Mouse (Mus musculus): ENCODE results near the gene Iqgap3. TPM values are rescaled to one million over a fixed set of nuclear protein-coding genes. Genes with fewer than 3 reads are reported as not detected.

The Iqgap3 gene
- under 1 TPM; 0.13 to 0.22 TPM for total RNA-seq (2021)
- long read RNA-seq, result 0 reads

GRCm38 (mm10) chr3:88081345-88082223, at the start of gene Iqgap3:
TSS of gene Iqgap3 (plus strand) at chr3:88081971.
- DNase-seq (ENCODE audit: low spot score in 2 of 2), result peak; percentile 80 to 87

DNA sequence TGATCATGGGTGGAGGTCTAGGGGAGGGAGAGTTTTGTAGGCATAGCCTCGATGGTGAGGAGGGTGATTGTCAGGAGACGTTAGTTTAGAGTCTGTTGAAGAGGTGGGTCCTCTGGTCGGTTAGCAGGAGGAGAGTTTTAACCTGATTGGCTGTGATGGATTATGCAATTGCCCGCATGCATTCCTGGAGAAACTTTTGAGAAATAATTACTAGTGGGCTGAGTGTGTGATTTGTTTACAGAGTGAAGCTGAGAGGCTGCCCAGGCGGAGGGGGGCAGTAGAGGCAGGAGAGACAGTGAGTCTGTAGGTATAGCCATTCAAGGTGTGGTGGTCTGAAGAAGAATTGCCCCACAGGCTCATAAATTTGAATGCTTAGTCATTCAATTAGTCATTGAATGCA, 48.3 kb upstream of the Iqgap3 start:
- DNase-seq (ENCODE audit: low spot score in 2 of 2), result no peak

DNA sequence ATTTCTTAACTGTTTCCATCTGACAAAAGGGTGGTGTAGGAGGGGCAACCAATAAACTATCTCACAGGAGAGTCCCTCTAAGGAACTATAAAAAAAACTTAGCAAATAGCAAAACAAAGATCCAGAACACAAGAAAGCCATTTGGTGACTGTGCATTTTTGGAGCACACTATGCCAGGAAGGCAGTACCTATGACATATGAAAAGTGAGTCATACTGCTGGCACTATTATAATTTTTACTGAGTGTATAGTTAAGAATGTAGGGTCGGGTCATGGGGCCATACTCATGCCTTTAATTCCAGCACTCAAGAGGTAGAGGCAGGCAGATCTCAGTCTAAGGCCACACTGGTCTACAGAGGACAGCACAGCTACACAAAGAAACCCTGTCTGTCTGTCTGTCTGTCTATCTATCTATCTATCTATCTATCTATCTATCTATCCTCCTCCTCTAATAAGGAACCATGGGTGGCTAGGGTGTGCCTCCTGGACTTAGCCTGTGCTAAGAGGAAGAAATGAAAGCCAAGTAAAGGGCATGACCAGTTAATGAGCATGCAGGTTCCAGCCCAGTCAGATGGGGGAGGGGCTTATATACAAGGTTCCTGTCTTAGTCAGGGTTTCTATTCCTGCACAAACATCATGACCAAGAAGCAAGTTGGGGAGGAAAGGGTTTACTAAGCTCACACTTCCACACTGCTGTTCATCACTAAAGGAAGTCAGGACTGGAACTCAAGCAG, 46.0 kb upstream of the Iqgap3 start:
- DNase-seq (ENCODE audit: low spot score in 2 of 2), result no peak

- peak; percentile 74 to 96 for DNase-seq (ENCODE audit: low spot score in 2 of 2)
Observed at GRCm38 (mm10) chr3:88042661-88043421, 38.9 kb upstream of the Iqgap3 start, which contains the start of gene Gpatch4. TSS of gene Gpatch4 (plus strand) at chr3:88043108.

DNA sequence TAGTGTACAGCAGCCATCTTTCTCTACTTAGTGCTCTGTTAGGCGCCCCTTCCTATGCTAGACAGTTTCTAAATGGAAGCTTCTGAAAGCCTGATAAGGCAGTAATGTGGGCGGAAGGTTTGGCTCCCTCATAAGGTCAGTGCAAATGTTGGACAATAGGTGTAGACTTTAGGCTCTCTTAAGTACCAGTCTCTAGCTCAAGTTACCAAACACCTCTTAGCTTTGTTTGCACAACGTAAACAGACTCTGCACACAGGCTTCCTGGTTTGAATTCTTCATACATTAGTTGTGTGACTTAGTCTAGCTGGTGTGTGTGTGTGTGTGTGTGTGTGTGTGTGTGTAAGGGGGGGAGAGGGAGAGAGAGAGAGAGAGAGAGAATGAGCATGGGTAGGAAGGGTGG, 32.2 kb upstream of the Iqgap3 start:
- DNase-seq (ENCODE audit: low spot score in 2 of 2), result no peak

GRCm38 (mm10) chr3:88057030-88057429, 24.7 kb upstream of the Iqgap3 start:
- no peak for DNase-seq (ENCODE audit: low spot score in 2 of 2)

GRCm38 (mm10) chr3:88057902-88058696, 23.7 kb upstream of the Iqgap3 start, which contains the start of gene Naxe:
TSS of gene Naxe (minus strand) at chr3:88058495.
- peak; percentile 68 to 81 for DNase-seq (ENCODE audit: low spot score in 2 of 2)

- no peak for DNase-seq (ENCODE audit: low spot score in 2 of 2)
Observed at GRCm38 (mm10) chr3:88068386-88068785, 13.4 kb upstream of the Iqgap3 start.

DNA sequence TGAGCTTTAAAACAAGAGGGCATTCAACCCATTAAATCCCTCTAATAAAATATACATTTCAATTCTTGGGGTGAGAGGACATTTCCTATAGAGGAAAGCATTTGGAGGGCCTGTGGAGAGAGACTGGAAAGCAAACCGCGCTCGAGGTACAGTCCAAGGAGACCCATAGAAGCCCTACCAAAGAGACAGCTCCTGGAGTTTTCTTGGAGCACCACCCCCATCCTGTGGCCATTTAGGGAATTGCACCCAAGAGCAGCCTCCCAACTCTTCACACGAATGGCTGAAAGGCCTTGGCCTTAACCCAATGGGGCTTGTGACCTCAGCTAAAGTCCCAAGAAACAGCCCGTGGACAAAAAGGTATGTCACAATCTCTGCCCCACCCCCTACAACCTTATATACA, 10.0 kb upstream of the Iqgap3 start:
- DNase-seq (ENCODE audit: low spot score in 2 of 2), result peak; percentile 78 to 95

DNA sequence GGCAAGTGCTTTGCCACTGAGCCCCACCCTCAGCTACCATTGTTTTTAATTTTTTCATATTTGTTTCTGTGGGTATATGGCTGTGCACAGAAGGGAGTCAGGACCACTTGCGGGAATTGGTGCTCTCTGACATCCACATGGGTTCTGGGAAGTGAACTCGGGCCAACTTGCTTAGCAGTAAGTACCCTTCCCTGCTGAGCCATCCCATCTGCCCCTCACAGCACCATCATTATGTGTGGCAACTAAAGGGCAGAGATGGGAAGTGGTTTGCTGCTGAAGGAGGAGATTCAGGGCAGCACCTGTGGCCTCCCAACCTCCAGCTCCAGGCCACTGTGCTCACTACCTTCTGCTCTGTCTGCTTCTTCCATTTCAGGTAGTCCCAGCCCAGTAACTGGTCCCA, 8.1 kb upstream of the Iqgap3 start:
- DNase-seq (ENCODE audit: low spot score in 2 of 2), result no peak

GRCm38 (mm10) chr3:88074351-88074750, 7.4 kb upstream of the Iqgap3 start:
- no peak for DNase-seq (ENCODE audit: low spot score in 2 of 2)

DNA sequence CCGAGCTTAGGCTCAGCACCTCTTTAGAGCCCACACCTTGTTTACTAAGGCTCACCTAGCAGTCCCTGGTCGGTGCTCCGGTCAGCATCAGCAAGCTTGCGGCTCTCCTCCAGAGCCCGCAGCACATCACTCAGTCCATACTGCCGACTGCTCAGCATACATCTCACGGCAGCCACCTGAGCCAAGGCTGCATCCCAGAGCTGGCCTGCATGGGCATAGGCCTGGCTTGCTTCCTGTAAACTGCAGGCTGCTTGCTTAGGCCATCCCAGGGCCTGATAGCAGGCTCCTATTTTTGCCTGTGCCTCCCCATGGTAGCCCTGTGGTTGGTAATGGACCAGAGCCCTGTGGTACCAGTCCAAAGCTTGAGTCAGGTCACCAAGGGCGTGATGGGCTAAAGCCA, 7.0 kb upstream of the Iqgap3 start:
- DNase-seq (ENCODE audit: low spot score in 2 of 2), result no peak

DNA sequence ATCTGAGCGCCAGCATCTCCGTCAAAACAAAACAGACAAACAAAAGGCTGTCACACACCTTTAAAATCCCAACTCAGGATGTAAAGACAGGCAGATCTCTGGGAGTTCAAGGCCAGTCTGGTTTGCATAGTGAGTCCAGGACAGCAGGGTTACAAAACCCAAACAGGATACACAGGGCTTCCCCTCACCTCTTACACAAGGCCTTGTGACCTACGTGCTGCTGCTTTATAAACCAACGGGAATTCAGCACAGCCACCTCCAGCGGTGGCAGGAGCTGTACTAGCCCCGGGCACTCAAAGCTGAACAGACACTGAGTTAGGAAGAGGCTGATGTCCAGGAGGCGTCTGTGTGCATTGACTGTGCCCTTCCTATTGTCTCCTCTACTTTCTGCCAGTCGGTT, 4.3 kb upstream of the Iqgap3 start:
- DNase-seq (ENCODE audit: low spot score in 2 of 2), result no peak

DNA sequence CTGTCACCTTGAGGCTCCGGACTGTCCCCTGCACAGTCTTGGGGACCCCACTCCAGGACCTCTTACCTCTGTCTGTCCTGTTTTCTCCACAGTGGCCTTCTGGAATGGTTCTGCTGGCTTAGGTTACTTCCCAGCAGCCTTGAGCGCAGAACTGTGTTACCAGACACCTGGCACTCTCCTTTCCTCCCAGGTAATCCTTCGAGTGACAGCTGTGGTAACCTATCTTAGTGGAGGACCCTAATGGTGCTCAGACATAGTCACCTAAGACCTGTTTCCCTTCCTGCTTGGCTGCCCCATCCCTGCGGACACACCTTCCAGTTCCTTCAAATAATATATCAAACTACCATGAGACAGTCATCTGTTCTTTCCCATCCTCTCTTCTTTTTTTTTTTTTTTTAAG, 3.6 kb upstream of the Iqgap3 start, which contains the start of gene Ttc24:
Ttc24 (minus strand) TSS at position 101 of the 400 bp plus-strand sequence.
- DNase-seq (ENCODE audit: low spot score in 2 of 2), result no peak

GRCm38 (mm10) chr3:88082224-88082618, 450 bp downstream of the Iqgap3 start:
- no peak for DNase-seq (ENCODE audit: low spot score in 2 of 2)

GRCm38 (mm10) chr3:88082663-88083062, 892 bp downstream of the Iqgap3 start:
- DNase-seq (ENCODE audit: low spot score in 2 of 2), result no peak

DNA sequence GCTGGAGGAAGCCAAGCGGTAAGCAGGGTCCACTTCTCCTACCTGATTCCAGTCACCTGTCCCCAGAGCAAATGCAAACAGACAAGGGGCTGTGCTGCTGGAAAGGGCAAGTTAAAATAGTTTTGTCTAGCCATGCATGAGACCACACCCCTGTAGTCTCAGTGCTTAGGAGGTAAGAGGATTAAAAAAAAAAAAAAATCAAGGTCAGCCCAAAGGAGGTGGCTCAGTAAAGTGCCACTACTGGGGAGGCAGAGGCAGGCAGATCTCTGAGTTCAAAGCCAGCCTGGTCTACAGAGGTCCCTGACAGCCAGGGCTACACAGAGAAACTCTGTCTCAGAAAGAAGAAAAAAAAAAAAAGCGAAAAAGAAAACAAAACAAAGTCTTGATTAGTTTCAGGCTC, 2.2 kb downstream of the Iqgap3 start:
- DNase-seq (ENCODE audit: low spot score in 2 of 2), result no peak

- DNase-seq (ENCODE audit: low spot score in 2 of 2), result no peak
Observed at GRCm38 (mm10) chr3:88085459-88085858, 3.7 kb downstream of the Iqgap3 start.

DNA sequence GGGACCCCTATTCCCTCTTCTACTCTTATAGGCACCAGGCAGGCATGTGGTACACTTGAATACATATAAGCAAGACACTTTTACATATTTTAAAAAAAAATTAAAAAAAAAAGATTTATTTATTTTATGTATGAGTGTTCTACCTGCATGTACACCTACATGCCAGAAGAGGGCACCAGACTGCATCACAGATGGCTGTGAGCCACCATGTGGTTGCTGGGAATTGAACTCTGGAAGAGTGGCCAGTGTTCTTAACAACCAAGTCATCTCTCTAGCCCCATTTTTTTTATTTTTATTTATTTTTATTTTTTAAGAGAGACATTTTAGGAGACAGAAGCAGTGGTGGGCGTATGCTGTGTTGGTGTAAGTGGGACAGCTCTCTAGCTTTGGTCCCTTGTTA, 5.9 kb downstream of the Iqgap3 start:
- DNase-seq (ENCODE audit: low spot score in 2 of 2), result no peak

DNA sequence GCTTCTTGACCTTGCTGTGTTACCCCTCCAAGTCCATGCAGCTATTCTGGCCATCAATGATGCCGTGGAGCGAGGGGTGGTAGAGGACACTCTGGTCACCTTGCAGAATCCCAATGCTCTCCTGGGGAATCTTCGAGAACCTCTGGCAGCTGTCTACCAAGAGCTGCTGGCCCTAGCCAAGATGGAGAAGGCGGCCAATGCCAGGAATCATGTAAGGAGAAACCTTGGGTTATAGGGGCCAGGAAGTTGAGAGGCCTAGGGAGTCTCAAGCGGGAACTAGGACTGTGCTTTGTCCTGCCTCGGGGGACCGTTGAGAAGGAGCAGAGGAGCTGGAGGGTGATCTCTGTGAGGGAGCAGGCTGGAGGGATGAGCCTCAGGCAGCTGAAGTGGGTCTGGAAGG, 8.3 kb downstream of the Iqgap3 start:
- no peak for DNase-seq (ENCODE audit: low spot score in 2 of 2)

DNA sequence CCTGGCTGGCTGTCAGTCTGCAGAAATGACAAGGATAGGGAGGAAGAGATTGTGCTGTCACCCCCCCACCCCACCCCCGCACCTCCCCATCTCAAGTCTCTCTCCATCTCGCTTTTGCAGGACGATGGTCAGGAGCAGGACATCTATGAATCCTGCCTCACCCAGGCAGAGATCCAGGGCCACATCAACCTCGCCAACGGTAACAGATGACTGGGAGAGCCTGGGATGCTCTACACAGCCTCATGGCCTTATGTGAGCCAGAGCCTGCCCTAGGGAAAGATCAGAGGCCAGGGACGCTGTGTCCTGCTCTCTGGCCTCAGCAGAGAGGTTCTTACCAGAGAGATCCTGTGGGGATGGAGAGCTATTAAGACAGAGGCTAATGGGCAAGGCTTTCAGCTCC, 8.8 kb downstream of the Iqgap3 start:
- no peak for DNase-seq (ENCODE audit: low spot score in 2 of 2)

Measured in layer of hippocampus, adult 18-20 months (tissue).